Mouse (Mus musculus): ENCODE results near the gene Pdzd4. TPM values are rescaled to one million over a fixed set of nuclear protein-coding genes. Genes with fewer than 3 reads are reported as not detected.

The Pdzd4 gene
- total RNA-seq, 1 experiment, result 55.2 TPM

DNA sequence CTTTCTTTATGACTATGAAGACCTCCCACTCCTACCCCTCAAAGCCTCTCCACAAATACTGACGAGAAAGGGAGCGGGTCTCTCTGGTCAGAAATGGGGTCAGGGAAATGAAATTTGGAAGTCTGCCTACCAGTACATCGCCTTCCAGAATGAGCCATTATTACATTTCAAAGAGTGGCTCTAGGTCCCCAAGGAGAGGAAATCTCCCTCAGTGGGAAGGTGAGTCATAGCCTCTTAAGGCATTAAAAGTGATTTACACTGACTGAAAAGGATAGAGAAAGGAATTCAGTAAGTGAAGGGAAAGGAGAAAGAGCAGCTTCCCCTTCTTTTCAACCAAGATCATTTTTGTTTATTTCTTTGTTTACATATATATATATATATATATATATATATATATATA lies 11.9 kb upstream of the Pdzd4 start:
- in situ Hi-C loops (cut with MboI; ENCODE audit: low sequenced_read_pairs in 2 of 2, unreplicated experiment in 2 of 2), result no loop called here
- no peak overlapping the region for H3K4me3 ChIP-seq (ENCODE audit: insufficient read depth in 1 of 2, low read depth in 1 of 2, low read length in 2 of 2, poor library complexity in 1 of 2, severe bottlenecking in 1 of 2)
- no peaks in the 10 kb centered on the region for H3K36me3 ChIP-seq (ENCODE audit: control insufficient read depth, insufficient read depth, low read length, poor library complexity, severe bottlenecking)
- no peak for TF ChIP-seq HCFC1 (IDR thresholded peaks at IDR 0.05; ENCODE audit: borderline replicate concordance, insufficient read depth, low read length)
- no peak for TF ChIP-seq ZNF384 (IDR thresholded peaks at IDR 0.05; ENCODE audit: low read depth, low read length)
- TF ChIP-seq ZC3H11A (IDR thresholded peaks at IDR 0.05; ENCODE audit: borderline replicate concordance, low read depth, low read length), result no peak
- TF ChIP-seq MAFK (IDR thresholded peaks at IDR 0.05; ENCODE audit: insufficient read depth, low read depth, low read length), result no peak
- no peak for TF ChIP-seq CHD2 (IDR thresholded peaks at IDR 0.05; ENCODE audit: low read depth, low read length)
- H3K4me1 ChIP-seq (ENCODE audit: control insufficient read depth in 2 of 2, insufficient read depth in 2 of 2, low read length in 2 of 2, poor library complexity in 1 of 2), result no peaks in the 10 kb centered on the region
- H3K9ac ChIP-seq (ENCODE audit: insufficient read depth, low read depth, low read length, poor library complexity, severe bottlenecking), result no peak overlapping the region
- no peak overlapping the region for H3K27ac ChIP-seq (ENCODE audit: insufficient read depth, low read depth, low read length, poor library complexity, severe bottlenecking)
- no peak for DNase-seq (ENCODE audit: low read depth, low spot score)
- no peaks in the 10 kb centered on the region for H3K9me3 ChIP-seq (ENCODE audit: control insufficient read depth, insufficient read depth, low read depth, low read length)

DNA sequence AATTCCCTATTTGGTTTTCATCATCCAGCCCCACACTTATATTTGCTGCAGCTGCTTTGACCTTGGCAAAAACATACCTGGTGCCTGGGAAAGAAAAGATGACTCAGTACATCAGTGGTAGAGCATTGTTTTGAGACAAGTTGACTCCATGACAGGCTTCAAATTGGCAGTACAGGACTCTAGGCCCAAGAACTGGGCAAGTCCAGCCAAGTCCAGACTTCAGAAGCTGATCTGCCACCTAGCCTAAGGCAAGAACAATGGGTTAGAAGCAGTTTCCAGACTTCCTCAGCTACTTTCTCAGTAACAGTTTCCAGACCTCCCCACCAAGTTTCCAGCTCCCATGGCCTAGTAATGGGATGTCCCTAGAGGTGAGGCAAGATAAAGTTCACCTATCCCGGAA lies 11.0 kb upstream of the Pdzd4 start:
- TF ChIP-seq CHD2 (IDR thresholded peaks at IDR 0.05; ENCODE audit: low read depth, low read length) (no peak), ZC3H11A (IDR thresholded peaks at IDR 0.05; ENCODE audit: borderline replicate concordance, low read depth, low read length) (no peak), ZNF384 (IDR thresholded peaks at IDR 0.05; ENCODE audit: low read depth, low read length) (no peak), MAFK (IDR thresholded peaks at IDR 0.05; ENCODE audit: insufficient read depth, low read depth, low read length) (no peak), HCFC1 (IDR thresholded peaks at IDR 0.05; ENCODE audit: borderline replicate concordance, insufficient read depth, low read length) (no peak)
- no peak overlapping the region for H3K27ac ChIP-seq (ENCODE audit: insufficient read depth, low read depth, low read length, poor library complexity, severe bottlenecking)
- in situ Hi-C loops (cut with MboI; ENCODE audit: low sequenced_read_pairs in 2 of 2, unreplicated experiment in 2 of 2), result no loop called here
- no peak overlapping the region for H3K4me3 ChIP-seq (ENCODE audit: insufficient read depth in 1 of 2, low read depth in 1 of 2, low read length in 2 of 2, poor library complexity in 1 of 2, severe bottlenecking in 1 of 2)
- H3K9ac ChIP-seq (ENCODE audit: insufficient read depth, low read depth, low read length, poor library complexity, severe bottlenecking), result no peak overlapping the region
- H3K4me1 ChIP-seq (ENCODE audit: control insufficient read depth in 2 of 2, insufficient read depth in 2 of 2, low read length in 2 of 2, poor library complexity in 1 of 2), result no peaks in the 10 kb centered on the region
- no peaks in the 10 kb centered on the region for H3K9me3 ChIP-seq (ENCODE audit: control insufficient read depth, insufficient read depth, low read depth, low read length)
- H3K36me3 ChIP-seq (ENCODE audit: control insufficient read depth, insufficient read depth, low read length, poor library complexity, severe bottlenecking), result no peaks in the 10 kb centered on the region
- DNase-seq (ENCODE audit: low read depth, low spot score), result no peak

GRCm38 (mm10) chrX:73823747-73824146 lies 1.0 kb downstream of the Pdzd4 start:
- H3K36me3 ChIP-seq (ENCODE audit: control insufficient read depth, insufficient read depth, low read length, poor library complexity, severe bottlenecking), result no peaks in the 10 kb centered on the region
- H3K9me3 ChIP-seq (ENCODE audit: control insufficient read depth, insufficient read depth, low read depth, low read length), result no peaks in the 10 kb centered on the region
- H3K4me3 ChIP-seq (ENCODE audit: insufficient read depth in 1 of 2, low read depth in 1 of 2, low read length in 2 of 2, poor library complexity in 1 of 2, severe bottlenecking in 1 of 2), result peak overlapping the region; percentile 82 to 88
- peaks cover 0 to 2% of the 10 kb centered on the region in 2 experiments; a peak in 1 of 4 replicates for H3K4me1 ChIP-seq (ENCODE audit: control insufficient read depth in 2 of 2, insufficient read depth in 2 of 2, low read length in 2 of 2, poor library complexity in 1 of 2)
- in situ Hi-C loops (cut with MboI; ENCODE audit: low sequenced_read_pairs in 2 of 2, unreplicated experiment in 2 of 2), result no loop called here
- H3K27ac ChIP-seq (ENCODE audit: insufficient read depth, low read depth, low read length, poor library complexity, severe bottlenecking), result peak overlapping the region; percentile 76
- DNase-seq (ENCODE audit: low read depth, low spot score), result no peak
- TF ChIP-seq ZC3H11A (IDR thresholded peaks at IDR 0.05; ENCODE audit: borderline replicate concordance, low read depth, low read length) (no peak), ZNF384 (IDR thresholded peaks at IDR 0.05; ENCODE audit: low read depth, low read length) (no peak), CHD2 (IDR thresholded peaks at IDR 0.05; ENCODE audit: low read depth, low read length) (no peak), MAFK (IDR thresholded peaks at IDR 0.05; ENCODE audit: insufficient read depth, low read depth, low read length) (no peak), HCFC1 (IDR thresholded peaks at IDR 0.05; ENCODE audit: borderline replicate concordance, insufficient read depth, low read length) (no peak)
- H3K9ac ChIP-seq (ENCODE audit: insufficient read depth, low read depth, low read length, poor library complexity, severe bottlenecking), result peak overlapping the region; percentile 85

GRCm38 (mm10) chrX:73816596-73817314 lies 8.0 kb downstream of the Pdzd4 start:
- H3K4me1 ChIP-seq (ENCODE audit: control insufficient read depth in 2 of 2, insufficient read depth in 2 of 2, low read length in 2 of 2, poor library complexity in 1 of 2), result peaks cover 3 to 4% of the 10 kb centered on the region in 2 experiments; a peak in 2 of 4 replicates
- no peak for DNase-seq (ENCODE audit: low read depth, low spot score)
- no peaks in the 10 kb centered on the region for H3K9me3 ChIP-seq (ENCODE audit: control insufficient read depth, insufficient read depth, low read depth, low read length)
- H3K4me3 ChIP-seq (ENCODE audit: insufficient read depth in 1 of 2, low read depth in 1 of 2, low read length in 2 of 2, poor library complexity in 1 of 2, severe bottlenecking in 1 of 2), result peak overlapping the region in 1 of 2 experiments; percentile 19; a peak in 2 of 4 replicates
- TF ChIP-seq MAFK (IDR thresholded peaks at IDR 0.05; ENCODE audit: insufficient read depth, low read depth, low read length), result no peak
- TF ChIP-seq ZC3H11A (IDR thresholded peaks at IDR 0.05; ENCODE audit: borderline replicate concordance, low read depth, low read length), result no peak
- TF ChIP-seq ZNF384 (IDR thresholded peaks at IDR 0.05; ENCODE audit: low read depth, low read length), result no peak
- no peak for TF ChIP-seq HCFC1 (IDR thresholded peaks at IDR 0.05; ENCODE audit: borderline replicate concordance, insufficient read depth, low read length)
- no peak for TF ChIP-seq CHD2 (IDR thresholded peaks at IDR 0.05; ENCODE audit: low read depth, low read length)
- peaks cover 2% of the 10 kb centered on the region; the same call in 1 of the 2 replicates for H3K36me3 ChIP-seq (ENCODE audit: control insufficient read depth, insufficient read depth, low read length, poor library complexity, severe bottlenecking)
- in situ Hi-C loops (cut with MboI; ENCODE audit: low sequenced_read_pairs in 2 of 2, unreplicated experiment in 2 of 2), result no loop called here
- H3K27ac ChIP-seq (ENCODE audit: insufficient read depth, low read depth, low read length, poor library complexity, severe bottlenecking), result peak overlapping the region; percentile 81; the same call in 1 of the 2 replicates
- H3K9ac ChIP-seq (ENCODE audit: insufficient read depth, low read depth, low read length, poor library complexity, severe bottlenecking), result peak overlapping the region; percentile 32; the same call in 1 of the 2 replicates

Data from ES-E14 (cell line).